Mouse (Mus musculus) hindbrain, embryonic 14.5 days (tissue): Measurements from ENCODE around the gene 4833423E24Rik. TPM values are rescaled to one million over a fixed set of nuclear protein-coding genes. Genes with fewer than 3 reads are reported as not detected.

Source experiments
- ATAC-seq: fragments of 200-750 bp; cut with Nextera tagmentation; 2 replicates; pipeline ENCODE4 v1.8.0; 2017; ENCODE audit warnings: moderate number of reproducible peaks, mild to moderate bottlenecking, moderate TSS enrichment, moderate library complexity; ENCODE audit not compliant: low FRiP score
- DNase-seq: peaks from one replicate; pipeline ENCODE4 v3.0.0-alpha.2; 2015; ENCODE audit warnings: low spot score
- H3K27ac ChIP-seq: fragments of 300-500 bp; sonication (generic); 2 replicates; pipeline ENCODE4 v1.5.1; 2014; ENCODE audit warnings: mild to moderate bottlenecking, moderate library complexity
- H3K27me3 ChIP-seq: fragments of 300-500 bp; sonication (generic); 2 replicates; pipeline ENCODE4 v1.6.1; 2014; ENCODE audit warnings: mild to moderate bottlenecking, low read length, mixed read lengths; ENCODE audit not compliant: control insufficient read depth, insufficient read depth
- H3K36me3 ChIP-seq: fragments of 300-500 bp; sonication (generic); replicated peaks from 2 replicates; pipeline ENCODE4 v1.6.1; 2014; ENCODE audit not compliant: control insufficient read depth, insufficient read depth
- H3K4me1 ChIP-seq: fragments of 300-500 bp; sonication (generic); replicated peaks from 2 replicates; pipeline ENCODE4 v1.6.1; 2014; ENCODE audit warnings: antibody characterized with exemption, low read length, mixed read lengths; ENCODE audit not compliant: control insufficient read depth, insufficient read depth
- H3K4me2 ChIP-seq: fragments of 300-500 bp; sonication (generic); replicated peaks from 2 replicates; pipeline ENCODE4 v1.6.1; 2014; ENCODE audit warnings: mild to moderate bottlenecking, moderate library complexity
- H3K4me3 ChIP-seq: fragments of 300-500 bp; sonication (generic); replicated peaks from 2 replicates; pipeline ENCODE4 v1.5.1; 2014; ENCODE audit warnings: mild to moderate bottlenecking, low read length
- H3K9ac ChIP-seq: fragments of 300-500 bp; sonication (generic); 2 replicates; pipeline ENCODE4 v1.6.1; 2014
- H3K9me3 ChIP-seq: fragments of 300-500 bp; sonication (generic); 2 replicates; pipeline ENCODE4 v1.6.1; 2016; ENCODE audit warnings: low read length; ENCODE audit not compliant: control insufficient read depth
- WGBS: fragments of 180-500 bp; shearing (Covaris S2); extraction: QIAGEN DNeasy Blood & Tissue Kit; methylation state at CpG from one replicate; pipeline ENCODE4 v1.1.7; 2014; 5-methylcytosine and 5-hydroxymethylcytosine counted together
- polyA plus RNA-seq: library from polyadenylated mRNA; unstranded; fragments of >200 nt; fragmentation: Nextera tagmentation; extraction: Ambion mirVana; gene quantifications from 2 replicates; pipeline ENCODE4 v1.2.1, GENCODE M21; 2014

4833423E24Rik gene
- polyA plus RNA-seq, 1 experiment from 2014 or later = 0.13 TPM

DNA sequence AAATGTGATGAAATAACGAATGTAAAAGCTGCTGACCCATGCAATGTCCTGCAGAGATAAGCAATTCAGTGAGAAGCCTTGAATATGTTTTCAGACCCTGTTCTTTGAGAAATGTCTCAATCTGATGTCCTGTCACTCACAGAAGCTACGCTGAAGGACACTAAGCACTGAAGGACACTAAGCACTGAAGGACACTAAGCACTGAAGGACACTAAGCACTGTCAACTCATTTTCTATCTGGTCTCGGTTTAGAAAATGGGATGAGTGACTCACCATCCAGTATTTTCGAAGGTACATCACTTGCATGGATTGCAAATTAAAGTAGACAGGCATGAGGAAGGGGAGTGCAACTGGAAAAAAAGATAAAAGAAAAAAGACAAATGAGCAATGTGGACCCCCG is 28.4 kb downstream of the 4833423E24Rik start:
- WGBS = 78% methylated on average over 5 of the region's 5 CpGs
- H3K27ac ChIP-seq = no peak overlapping the region
- H3K36me3 ChIP-seq = no peaks in the 10 kb centered on the region
- no peaks in the 10 kb centered on the region for H3K27me3 ChIP-seq
- H3K9ac ChIP-seq = no peak overlapping the region
- ATAC-seq (no peak), DNase-seq (no peak)
- H3K4me2 ChIP-seq = no peak overlapping the region
- no peak overlapping the region for H3K4me3 ChIP-seq
- H3K9me3 ChIP-seq = no peaks in the 10 kb centered on the region
- H3K4me1 ChIP-seq = no peaks in the 10 kb centered on the region

DNA sequence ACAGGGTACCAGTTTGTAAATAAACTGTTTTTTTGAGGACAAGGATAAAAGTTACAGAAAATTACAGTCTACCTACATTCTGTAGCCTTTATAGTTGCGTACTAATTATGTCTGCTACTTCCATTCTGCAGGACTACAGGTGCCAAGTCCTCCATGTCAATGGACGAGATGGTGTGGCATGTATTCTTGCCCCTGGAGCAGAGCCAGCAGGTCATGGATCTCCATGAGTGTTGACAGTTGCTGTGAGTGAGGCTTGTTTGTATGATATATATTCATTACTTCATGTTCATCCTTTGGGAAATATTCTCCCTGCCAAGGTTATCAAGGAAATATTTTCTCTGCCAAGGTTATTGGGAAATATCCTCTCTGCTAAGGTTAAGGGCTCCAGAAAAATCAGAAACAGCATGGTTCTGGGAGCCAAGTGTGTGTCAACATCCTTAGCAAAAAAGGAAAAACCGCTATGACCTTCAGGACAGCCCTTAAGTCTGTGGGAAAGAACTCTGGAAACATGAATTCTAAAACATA is 52.0 kb downstream of the 4833423E24Rik start:
- 83% methylated on average over 3 of the region's 3 CpGs for WGBS
- no peak overlapping the region for H3K9ac ChIP-seq
- no peaks in the 10 kb centered on the region for H3K9me3 ChIP-seq
- H3K36me3 ChIP-seq = no peaks in the 10 kb centered on the region
- no peak overlapping the region for H3K4me3 ChIP-seq
- H3K27me3 ChIP-seq = no peaks in the 10 kb centered on the region
- DNase-seq (no peak), ATAC-seq (no peak)
- no peak overlapping the region for H3K27ac ChIP-seq
- no peak overlapping the region for H3K4me2 ChIP-seq
- H3K4me1 ChIP-seq = no peaks in the 10 kb centered on the region

DNA sequence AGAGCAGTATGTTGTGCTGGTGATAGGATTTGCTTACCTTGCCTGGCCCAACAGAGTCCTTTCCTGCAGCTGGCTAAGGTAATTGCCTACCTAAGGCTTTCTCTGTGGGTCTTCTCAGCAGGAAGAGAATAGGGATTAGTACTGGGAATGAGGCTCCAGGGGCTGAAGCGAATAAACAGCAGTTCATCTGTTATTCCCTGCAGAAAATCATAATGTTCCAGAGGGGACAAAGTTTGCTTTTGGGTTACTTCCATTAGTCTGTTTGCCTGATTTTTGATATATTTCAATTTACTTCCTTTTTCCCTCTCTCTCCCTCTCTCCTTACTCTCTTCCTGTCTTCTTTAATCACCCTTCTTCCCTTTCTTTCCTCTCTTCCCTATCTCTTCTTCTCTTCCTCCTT is 75.3 kb downstream of the 4833423E24Rik start, which contains the start of gene Olfr995:
Olfr995 (minus strand) TSS at position 101 of the 400 bp plus-strand sequence.
- Histone ChIP-seq H3K27me3 (no peaks in the 10 kb centered on the region), H3K9ac (no peak within 1 kb of the TSS), H3K9me3 (no peaks in the 10 kb centered on the region), H3K4me1 (no peaks in the 10 kb centered on the region), H3K27ac (no peak within 1 kb of the TSS), H3K4me3 (no peak within 1 kb of the TSS), H3K4me2 (no peak within 1 kb of the TSS), H3K36me3 (no peaks in the 10 kb centered on the region)
- ATAC-seq (no peak), DNase-seq (no peak)
- WGBS = 14% methylated on average over 1 of the region's 1 CpGs

DNA sequence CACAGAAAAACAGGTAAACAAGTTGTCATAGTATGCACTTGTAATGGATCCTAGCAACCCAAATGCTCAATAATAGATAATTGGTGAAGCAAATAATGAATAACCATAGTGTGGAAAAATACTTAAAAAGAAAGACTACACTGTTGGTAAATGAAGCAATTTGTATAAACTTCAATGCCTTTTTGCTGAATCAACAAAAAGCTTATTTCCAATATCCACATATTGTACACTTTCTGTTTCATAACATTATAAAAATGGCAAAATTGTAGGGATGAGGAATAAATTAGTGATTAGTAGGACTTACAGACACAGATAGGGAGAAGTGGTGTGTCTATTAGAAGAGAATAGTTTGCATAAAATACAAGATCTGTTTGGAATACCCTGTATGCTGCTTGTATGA is 76.3 kb downstream of the 4833423E24Rik start:
- ATAC-seq (no peak), DNase-seq (no peak)
- Histone ChIP-seq H3K36me3 (no peaks in the 10 kb centered on the region), H3K9me3 (no peaks in the 10 kb centered on the region), H3K4me2 (no peak overlapping the region), H3K4me1 (no peaks in the 10 kb centered on the region), H3K4me3 (no peak overlapping the region), H3K9ac (no peak overlapping the region), H3K27me3 (no peaks in the 10 kb centered on the region), H3K27ac (no peak overlapping the region)

DNA sequence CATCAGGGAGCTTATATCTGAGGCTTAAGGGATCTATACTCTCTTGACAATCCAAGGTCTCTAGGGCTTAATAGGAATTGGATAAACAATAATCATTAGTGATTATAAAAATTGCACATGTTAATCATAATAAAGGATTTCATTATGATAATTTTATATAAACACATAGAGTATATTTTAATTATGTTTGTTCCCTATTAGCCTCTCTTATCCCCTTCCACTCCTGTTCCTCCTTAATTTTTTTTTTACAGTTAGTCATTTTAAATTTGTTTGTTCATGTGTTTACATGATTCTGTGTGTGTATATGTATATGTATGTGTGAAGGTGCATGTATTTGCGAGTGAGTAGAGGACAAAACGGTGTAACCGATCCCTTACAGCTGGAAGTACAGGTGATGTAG is 82.5 kb downstream of the 4833423E24Rik start, which contains the start of gene Olfr994:
Olfr994 (minus strand) TSS at position 101 of the 400 bp plus-strand sequence.
- 94% methylated on average over 3 of the region's 3 CpGs for WGBS
- Histone ChIP-seq H3K36me3 (no peaks in the 10 kb centered on the region), H3K9me3 (no peaks in the 10 kb centered on the region), H3K4me3 (no peak within 1 kb of the TSS), H3K27me3 (no peaks in the 10 kb centered on the region), H3K27ac (no peak within 1 kb of the TSS), H3K9ac (no peak within 1 kb of the TSS), H3K4me1 (no peaks in the 10 kb centered on the region), H3K4me2 (no peak within 1 kb of the TSS)
- ATAC-seq = no peak
- no peak for DNase-seq

Other genes with a start within 250 kb of the 4833423E24Rik start
- gene Olfr987, start 179.7 kb downstream of the 4833423E24Rik start, polyA plus RNA-seq = not detected in 2 replicates
- not detected in 2 replicates for gene Olfr988, start 155.8 kb downstream of the 4833423E24Rik start, polyA plus RNA-seq
- not detected in 2 replicates for gene Olfr992, start 109.6 kb downstream of the 4833423E24Rik start, polyA plus RNA-seq
- gene Olfr993, start 104.1 kb downstream of the 4833423E24Rik start, polyA plus RNA-seq = not detected in 2 replicates
- gene Olfr994, start 82.6 kb downstream of the 4833423E24Rik start, polyA plus RNA-seq = 0.22 TPM in 1 of 2 replicates, not detected in the other
- not detected in 2 replicates for gene Olfr995, start 75.4 kb downstream of the 4833423E24Rik start, polyA plus RNA-seq
- gene Olfr996, start 60.2 kb upstream of the 4833423E24Rik start, polyA plus RNA-seq = not detected in 2 replicates
- not detected in 2 replicates for gene Olfr998, start 69.9 kb upstream of the 4833423E24Rik start, polyA plus RNA-seq
- gene Olfr1000, start 92.9 kb upstream of the 4833423E24Rik start, polyA plus RNA-seq = not detected in 2 replicates
- gene Olfr1002, start 131.7 kb upstream of the 4833423E24Rik start, polyA plus RNA-seq = not detected in 2 replicates
- not detected in 2 replicates for gene Olfr154, start 145.4 kb upstream of the 4833423E24Rik start, polyA plus RNA-seq
- not detected in 2 replicates for gene Olfr1006, start 159.7 kb upstream of the 4833423E24Rik start, polyA plus RNA-seq
- not detected in 2 replicates for gene Olfr1008, start 170.4 kb upstream of the 4833423E24Rik start, polyA plus RNA-seq
- not detected in 2 replicates for gene Olfr1009, start 196.4 kb upstream of the 4833423E24Rik start, polyA plus RNA-seq
- gene Olfr1012, start 243.7 kb upstream of the 4833423E24Rik start, polyA plus RNA-seq = not detected in 2 replicates
- not detected in 2 replicates for gene Olfr1013, start 248.1 kb upstream of the 4833423E24Rik start, polyA plus RNA-seq